Mouse (Mus musculus) midbrain, postnatal 0 days (tissue): ENCODE data around the gene Tmem79. TPM values are rescaled to one million over a fixed set of nuclear protein-coding genes. Genes with fewer than 3 reads are reported as not detected.
"Not testable (repeated sequence)": the region's sequence is repeated elsewhere in the genome, so short reads cannot be mapped to it uniquely, and the experiment has no call there.

ENCODE experiments used
- ATAC-seq: fragments of 200-750 bp; cut with Nextera tagmentation; 2 replicates; pipeline ENCODE4 v1.8.0; 2017; ENCODE audit warnings: moderate number of reproducible peaks, mild to moderate bottlenecking, moderate TSS enrichment, moderate library complexity; ENCODE audit not compliant: low FRiP score
- DNase-seq: peaks from one replicate; pipeline ENCODE4 v3.0.0-alpha.2; 2015; ENCODE audit warnings: low spot score
- H3K27ac ChIP-seq: fragments of 300-500 bp; sonication (generic); 2 replicates; pipeline ENCODE4 v1.5.1; 2014; ENCODE audit warnings: low read depth, mild to moderate bottlenecking, low read length, mixed read lengths
- H3K27me3 ChIP-seq: fragments of 300-500 bp; sonication (generic); 2 replicates; pipeline ENCODE4 v1.6.1; 2014; ENCODE audit warnings: low read length, control low read depth, mixed read lengths; ENCODE audit not compliant: insufficient read depth
- H3K36me3 ChIP-seq: fragments of 300-500 bp; sonication (generic); 2 replicates; pipeline ENCODE4 v1.6.1; 2014; ENCODE audit warnings: low read length, control low read depth, mixed read lengths; ENCODE audit not compliant: insufficient read depth
- H3K4me1 ChIP-seq: fragments of 300-500 bp; sonication (generic); 2 replicates; pipeline ENCODE4 v1.6.1; 2014; ENCODE audit warnings: mild to moderate bottlenecking, control low read depth, antibody characterized with exemption, low read length, mixed read lengths; ENCODE audit not compliant: insufficient read depth
- H3K4me2 ChIP-seq: fragments of 300-500 bp; sonication (generic); 2 replicates; pipeline ENCODE4 v1.6.1; 2014; ENCODE audit warnings: low read depth, mild to moderate bottlenecking, low read length, mixed read lengths; ENCODE audit not compliant: poor library complexity, severe bottlenecking
- H3K4me3 ChIP-seq: fragments of 300-500 bp; sonication (generic); 2 replicates; pipeline ENCODE4 v1.5.1; 2014; ENCODE audit warnings: low read depth, mild to moderate bottlenecking, low read length, moderate library complexity
- H3K9ac ChIP-seq: fragments of 300-500 bp; sonication (generic); replicated peaks from 2 replicates; pipeline ENCODE4 v1.6.1; 2014; ENCODE audit warnings: mild to moderate bottlenecking, low read length, moderate library complexity, mixed read lengths; ENCODE audit not compliant: poor library complexity, severe bottlenecking
- H3K9me3 ChIP-seq: fragments of 300-500 bp; sonication (generic); 2 replicates; pipeline ENCODE4 v1.6.1; 2016; ENCODE audit warnings: low read length, control low read depth
- CTCF ChIP-seq: IDR thresholded peaks from 2 replicates; pipeline ENCODE4 v1.5.1; 2016; ENCODE audit warnings: antibody characterized with exemption, mild to moderate bottlenecking
- WGBS: fragments of 180-500 bp; shearing (Covaris S2); extraction: QIAGEN DNeasy Blood & Tissue Kit; methylation state at CpG from one replicate; pipeline ENCODE4 v1.1.7; 2014; 5-methylcytosine and 5-hydroxymethylcytosine counted together
- polyA plus RNA-seq: library from polyadenylated mRNA; unstranded; fragments of >200 nt; fragmentation: Nextera tagmentation; extraction: Ambion mirVana; gene quantifications from 2 replicates; pipeline ENCODE4 v1.2.1, GENCODE M21; 2015
- total RNA-seq: library from RNA; depleted of rRNA; stranded (reverse); fragments of >200 nt; gene quantifications from 2 replicates; pipeline ENCODE4 v1.2.3, GENCODE M21; 2014; rRNA removed

Gene Tmem79
- total and polyA plus RNA-seq, 2 experiments from 2014 or later = 0.33 to 0.93 TPM

DNA sequence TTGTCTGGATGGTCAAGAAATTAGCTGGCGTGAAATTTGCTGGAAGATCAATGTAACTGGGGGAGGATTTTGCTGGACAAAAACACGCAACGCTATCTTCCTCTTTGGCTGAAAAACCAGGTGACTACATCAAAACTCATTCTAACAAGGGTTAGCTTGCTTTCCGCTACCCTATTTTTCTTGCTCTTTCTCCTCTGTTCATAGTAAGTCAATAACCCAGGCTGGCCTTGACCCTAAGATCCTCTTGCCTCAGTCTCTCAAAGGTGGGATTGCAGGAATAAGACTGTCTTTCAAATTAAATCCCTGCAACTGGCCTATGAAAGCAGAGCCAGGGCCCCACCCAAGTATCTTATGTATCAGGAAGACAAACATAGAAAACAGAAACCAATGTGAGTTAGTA, 48.8 kb downstream of the Tmem79 start, which contains the start of gene Gm38392:
Gene Gm38392 (minus strand): TSS at position 101 of the 400 bp plus-strand sequence.
- DNase-seq (no peak), ATAC-seq (no peak)
- Histone ChIP-seq H3K27ac (no peak within 1 kb of the TSS), H3K4me2 (no peak within 1 kb of the TSS), H3K36me3 (no peaks in the 10 kb centered on the region), H3K9ac (no peak within 1 kb of the TSS), H3K4me3 (no peak within 1 kb of the TSS), H3K4me1 (no peaks in the 10 kb centered on the region), H3K9me3 (no peaks in the 10 kb centered on the region), H3K27me3 (no peaks in the 10 kb centered on the region)
- WGBS = 96% methylated on average over 4 of the region's 4 CpGs
- TF ChIP-seq CTCF = no peak

DNA sequence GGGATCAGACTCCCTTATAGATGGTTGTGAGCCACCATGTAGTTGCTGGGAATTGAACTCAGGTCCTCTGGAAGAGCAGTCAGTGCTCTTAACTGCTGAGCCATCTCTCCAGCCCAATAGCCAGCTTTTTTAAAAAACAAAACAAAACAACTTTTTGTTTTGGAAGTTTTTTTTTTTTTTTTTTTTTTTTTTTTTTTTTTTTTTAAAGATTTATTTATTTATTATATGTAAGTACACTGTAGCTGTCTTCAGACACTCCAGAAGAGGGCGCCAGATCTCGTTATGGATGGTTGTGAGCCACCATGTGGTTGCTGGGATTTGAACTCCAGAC, 50.4 kb downstream of the Tmem79 start:
- not testable (repeated sequence) for H3K9me3 ChIP-seq, ATAC-seq, H3K4me1 ChIP-seq, H3K4me2 ChIP-seq, H3K27ac ChIP-seq, H3K4me3 ChIP-seq, H3K36me3 ChIP-seq, H3K9ac ChIP-seq, H3K27me3 ChIP-seq, DNase-seq
- WGBS = no CpG with 5 or more reads among the region's 2 CpGs

DNA sequence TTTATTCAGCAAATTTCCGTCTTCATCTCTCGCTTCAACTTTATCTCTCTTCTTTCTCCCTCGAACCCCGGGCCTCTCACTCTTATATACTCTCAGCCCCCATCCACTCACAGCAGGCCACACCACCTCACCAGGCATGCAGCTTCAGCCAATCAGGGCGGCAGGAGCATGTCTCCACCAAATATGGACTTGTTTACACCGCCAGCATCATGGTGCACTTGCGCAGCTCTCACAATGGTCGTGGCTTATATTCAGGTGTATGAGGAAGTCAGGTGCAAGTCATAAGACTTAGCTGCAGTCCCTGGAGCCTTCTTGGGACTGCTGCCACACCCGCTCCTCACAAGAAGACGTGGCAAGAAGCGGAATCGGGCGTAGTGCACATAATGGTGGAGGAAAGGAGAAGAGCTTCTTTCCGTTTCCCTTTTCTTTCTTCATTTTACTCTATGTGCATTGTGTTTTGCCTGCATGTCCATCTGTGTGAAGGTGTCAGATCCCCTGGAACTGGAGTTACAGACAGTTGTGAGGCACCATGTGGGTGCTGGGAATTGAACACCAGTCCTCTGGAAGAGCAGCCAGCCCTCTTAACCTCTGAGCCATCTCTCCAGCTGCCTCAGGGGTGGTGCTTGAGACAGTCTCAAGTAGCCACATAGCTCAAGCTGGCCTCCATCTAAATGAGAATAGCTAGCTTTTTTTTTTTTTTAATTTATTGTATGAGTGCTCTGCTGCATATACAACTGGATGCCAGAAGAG, 51.0 kb downstream of the Tmem79 start:
- not testable (repeated sequence) for H3K4me1 ChIP-seq, H3K27me3 ChIP-seq, H3K9ac ChIP-seq, ATAC-seq, H3K36me3 ChIP-seq, H3K4me3 ChIP-seq, H3K4me2 ChIP-seq, DNase-seq, H3K27ac ChIP-seq, H3K9me3 ChIP-seq
- 95% methylated on average over 14 of the region's 14 CpGs for WGBS

DNA sequence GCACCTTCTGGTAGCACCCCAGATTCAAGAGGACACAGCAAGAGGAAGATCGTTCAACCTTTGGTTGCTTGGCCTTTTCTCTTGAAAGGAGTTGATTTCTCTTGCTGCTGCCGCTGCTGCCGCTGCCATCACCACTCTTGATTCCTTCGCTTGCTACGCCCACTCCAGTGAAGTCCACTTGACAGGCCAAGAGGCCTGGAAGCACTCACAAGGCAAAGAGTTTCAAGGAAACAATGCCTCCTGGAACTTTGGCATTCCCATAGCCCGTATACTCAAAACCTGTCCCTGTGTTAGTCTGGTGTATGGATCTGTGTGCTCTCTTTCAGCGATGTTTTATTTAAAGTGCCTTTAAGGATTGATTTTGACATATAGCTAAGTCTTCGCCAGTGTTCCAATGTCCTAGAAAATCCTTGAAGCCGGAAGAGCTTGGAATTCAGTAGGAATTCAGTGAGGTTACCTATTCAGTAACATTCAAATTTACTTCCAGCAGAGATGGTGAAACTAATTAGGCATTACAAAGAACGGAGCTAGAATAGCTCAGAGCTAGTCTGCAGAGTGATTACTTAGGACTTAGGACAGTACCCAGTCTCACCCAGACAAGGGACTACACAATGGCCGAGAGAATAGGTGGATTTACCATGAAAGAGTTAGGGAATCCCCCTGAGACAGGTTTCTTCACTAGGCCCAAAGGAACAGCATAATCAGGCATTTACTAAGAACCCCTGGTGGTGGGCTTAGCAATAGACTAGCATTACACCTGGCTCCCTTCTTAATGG, 54.6 kb downstream of the Tmem79 start:
- DNase-seq, H3K27ac ChIP-seq, ATAC-seq, H3K9me3 ChIP-seq, H3K36me3 ChIP-seq, H3K9ac ChIP-seq, H3K27me3 ChIP-seq, H3K4me1 ChIP-seq, H3K4me3 ChIP-seq, H3K4me2 ChIP-seq: not testable (repeated sequence)
- WGBS = 55% methylated on average over 11 of the region's 11 CpGs

DNA sequence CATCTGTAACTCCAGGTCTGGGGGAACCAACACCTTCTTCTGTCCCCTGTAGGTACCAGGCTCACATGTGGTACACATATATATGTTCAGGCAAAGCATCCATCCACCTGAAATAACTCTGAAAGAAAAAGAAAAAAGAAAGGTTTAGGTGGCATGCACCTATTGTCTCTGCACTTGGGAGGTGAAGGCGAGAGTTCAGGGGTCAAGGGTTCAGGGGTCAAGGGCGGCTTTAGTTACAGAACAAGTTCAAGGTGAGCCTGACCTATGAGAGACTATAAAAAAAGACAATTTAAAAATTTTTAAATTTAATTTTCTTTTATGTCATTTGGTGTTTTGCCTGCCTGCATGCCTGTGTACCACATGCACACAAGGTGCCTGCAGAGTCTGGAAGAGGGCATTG, 55.9 kb downstream of the Tmem79 start:
- Histone ChIP-seq H3K9me3 (no peaks in the 10 kb centered on the region), H3K27ac (no peak overlapping the region), H3K27me3 (no peaks in the 10 kb centered on the region), H3K36me3 (no peaks in the 10 kb centered on the region), H3K4me3 (no peak overlapping the region), H3K9ac (no peak overlapping the region), H3K4me1 (no peaks in the 10 kb centered on the region), H3K4me2 (no peak overlapping the region)
- no peak for TF ChIP-seq CTCF
- ATAC-seq (no peak), DNase-seq (no peak)
- WGBS = 87% methylated on average over 2 of the region's 2 CpGs

Other genes with a start within 250 kb of the Tmem79 start
- 45.5 and 59.6 TPM in 2 replicates for gene Mef2d, start 193.8 kb downstream of the Tmem79 start, total RNA-seq
- gene Mef2d, start 193.8 kb downstream of the Tmem79 start, polyA plus RNA-seq = 21.5 and 26.1 TPM in 2 replicates
- 0.94 and 1.0 TPM in 2 replicates for gene Rhbg, start 81.4 kb downstream of the Tmem79 start, total RNA-seq
- 0.21 and 0.41 TPM in 2 replicates for gene Rhbg, start 81.4 kb downstream of the Tmem79 start, polyA plus RNA-seq
- gene Gm38392, start 48.9 kb downstream of the Tmem79 start, total RNA-seq = not detected in 2 replicates
- 0.20 and 0.21 TPM in 2 replicates for gene Gm38392, start 48.9 kb downstream of the Tmem79 start, polyA plus RNA-seq
- gene Tsacc, start 39.1 kb downstream of the Tmem79 start, total RNA-seq = 6.2 TPM in 1 of 2 replicates, not detected in the other
- 5.2 and 7.9 TPM in 2 replicates for gene Tsacc, start 39.1 kb downstream of the Tmem79 start, polyA plus RNA-seq
- gene Cct3, start 39.0 kb downstream of the Tmem79 start, total RNA-seq = 253 and 273 TPM in 2 replicates
- gene Cct3, start 39.0 kb downstream of the Tmem79 start, polyA plus RNA-seq = 372 and 391 TPM in 2 replicates
- gene Glmp, start 11.1 kb downstream of the Tmem79 start, total RNA-seq = 28.5 and 39.2 TPM in 2 replicates
- gene Glmp, start 11.1 kb downstream of the Tmem79 start, polyA plus RNA-seq = 106 and 109 TPM in 2 replicates
- gene Smg5, start 112 bp upstream of the Tmem79 start, total RNA-seq = 86.7 and 112 TPM in 2 replicates
- 44.2 and 49.4 TPM in 2 replicates for gene Smg5, start 112 bp upstream of the Tmem79 start, polyA plus RNA-seq
- gene Paqr6, start 28.4 kb upstream of the Tmem79 start, total RNA-seq = 4.5 and 13.5 TPM in 2 replicates
- gene Paqr6, start 28.4 kb upstream of the Tmem79 start, polyA plus RNA-seq = 6.6 and 7.1 TPM in 2 replicates
- 0.38 TPM in 1 of 2 replicates, not detected in the other for gene Bglap3, start 36.6 kb upstream of the Tmem79 start, total RNA-seq
- not detected in 2 replicates for gene Bglap3, start 36.6 kb upstream of the Tmem79 start, polyA plus RNA-seq
- gene Bglap2, start 42.6 kb upstream of the Tmem79 start, total RNA-seq = not detected in 2 replicates
- 0.51 TPM in 1 of 2 replicates, not detected in the other for gene Bglap2, start 42.6 kb upstream of the Tmem79 start, polyA plus RNA-seq
- gene Bglap, start 48.3 kb upstream of the Tmem79 start, total RNA-seq = not detected in 2 replicates
- not detected in 2 replicates for gene Bglap, start 48.3 kb upstream of the Tmem79 start, polyA plus RNA-seq
- 20.6 and 25.4 TPM in 2 replicates for gene Pmf1, start 74.2 kb upstream of the Tmem79 start, total RNA-seq
- 25.2 and 25.6 TPM in 2 replicates for gene Pmf1, start 74.2 kb upstream of the Tmem79 start, polyA plus RNA-seq
- 62.5 and 63.8 TPM in 2 replicates for gene Slc25a44, start 89.0 kb upstream of the Tmem79 start, total RNA-seq
- 35.9 and 38.7 TPM in 2 replicates for gene Slc25a44, start 89.0 kb upstream of the Tmem79 start, polyA plus RNA-seq
- gene Sema4a, start 125.0 kb upstream of the Tmem79 start, total RNA-seq = 52.6 and 62.0 TPM in 2 replicates
- gene Sema4a, start 125.0 kb upstream of the Tmem79 start, polyA plus RNA-seq = 42.1 and 44.2 TPM in 2 replicates
- gene Lmna, start 173.8 kb upstream of the Tmem79 start, total RNA-seq = 57.6 and 75.0 TPM in 2 replicates
- 74.1 and 77.2 TPM in 2 replicates for gene Lmna, start 173.8 kb upstream of the Tmem79 start, polyA plus RNA-seq
- 56.9 and 58.2 TPM in 2 replicates for gene Mex3a, start 196.2 kb upstream of the Tmem79 start, total RNA-seq
- gene Mex3a, start 196.2 kb upstream of the Tmem79 start, polyA plus RNA-seq = 15.4 and 16.1 TPM in 2 replicates
- gene Rab25, start 212.2 kb upstream of the Tmem79 start, total RNA-seq = 0.60 TPM in 1 of 2 replicates, not detected in the other
- gene Rab25, start 212.2 kb upstream of the Tmem79 start, polyA plus RNA-seq = 0.46 TPM in 1 of 2 replicates, not detected in the other
- 46.7 and 66.0 TPM in 2 replicates for gene Lamtor2, start 216.9 kb upstream of the Tmem79 start, total RNA-seq
- gene Lamtor2, start 216.9 kb upstream of the Tmem79 start, polyA plus RNA-seq = 187 and 205 TPM in 2 replicates
- gene Ubqln4, start 217.6 kb upstream of the Tmem79 start, total RNA-seq = 103 and 120 TPM in 2 replicates
- 29.7 and 30.4 TPM in 2 replicates for gene Ubqln4, start 217.6 kb upstream of the Tmem79 start, polyA plus RNA-seq
- 236 and 250 TPM in 2 replicates for gene Ssr2, start 239.7 kb upstream of the Tmem79 start, total RNA-seq
- 196 and 210 TPM in 2 replicates for gene Ssr2, start 239.7 kb upstream of the Tmem79 start, polyA plus RNA-seq